Mouse (Mus musculus) intestine, embryonic 14.5 days (tissue): ENCODE results near the gene Tcf21. TPM values are rescaled to one million over a fixed set of nuclear protein-coding genes. Genes with fewer than 3 reads are reported as not detected.

Experiments used
- ATAC-seq: fragments of 200-750 bp; cut with Nextera tagmentation; replicated peaks from 2 replicates; pipeline ENCODE4 v1.8.0; 2017; ENCODE audit warnings: low read depth, moderate number of reproducible peaks, moderate TSS enrichment, moderate library complexity; ENCODE audit not compliant: low FRiP score, low TSS enrichment
- DNase-seq: peaks from one replicate; pipeline ENCODE4 v3.0.0-alpha.2; 2018; ENCODE audit warnings: low spot score
- H3K27ac ChIP-seq: fragments of 300-500 bp; sonication (generic); 2 replicates; pipeline ENCODE4 v1.5.1; 2014; ENCODE audit warnings: low read depth, mild to moderate bottlenecking, control low read depth
- H3K27me3 ChIP-seq: fragments of 300-500 bp; sonication (generic); replicated peaks from 2 replicates; pipeline ENCODE4 v1.6.1; 2014; ENCODE audit warnings: low read length, control low read depth; ENCODE audit not compliant: control insufficient read depth, insufficient read depth
- H3K36me3 ChIP-seq: fragments of 300-500 bp; sonication (generic); 2 replicates; pipeline ENCODE4 v1.6.1; 2014; ENCODE audit warnings: low read length, control low read depth; ENCODE audit not compliant: control insufficient read depth, insufficient read depth
- H3K4me1 ChIP-seq: fragments of 300-500 bp; sonication (generic); replicated peaks from 2 replicates; pipeline ENCODE4 v1.6.1; 2014; ENCODE audit warnings: low read length, control low read depth, mixed read lengths; ENCODE audit not compliant: control insufficient read depth, insufficient read depth
- H3K4me2 ChIP-seq: fragments of 300-500 bp; sonication (generic); 2 replicates; pipeline ENCODE4 v1.6.1; 2014; ENCODE audit warnings: low read length
- H3K4me3 ChIP-seq: fragments of 300-500 bp; sonication (generic); 2 replicates; pipeline ENCODE4 v1.5.1; 2014; ENCODE audit warnings: low read depth, low read length, control low read depth, mixed read lengths
- H3K9ac ChIP-seq: fragments of 300-500 bp; sonication (generic); 2 replicates; pipeline ENCODE4 v1.6.1; 2014; ENCODE audit warnings: mild to moderate bottlenecking, low read length
- H3K9me3 ChIP-seq: fragments of 300-500 bp; sonication (generic); 2 replicates; pipeline ENCODE4 v1.6.1; 2016; ENCODE audit warnings: low read length, control low read depth; ENCODE audit not compliant: control insufficient read depth
- WGBS: fragments of 180-500 bp; shearing (Covaris S2); extraction: QIAGEN DNeasy Blood & Tissue Kit; methylation state at CpG from one replicate; pipeline ENCODE4 v1.1.7; 2014; 5-methylcytosine and 5-hydroxymethylcytosine counted together
- polyA plus RNA-seq: library from polyadenylated mRNA; unstranded; fragments of >200 nt; fragmentation: Nextera tagmentation; extraction: Ambion mirVana; gene quantifications from 2 replicates; pipeline ENCODE4 v1.2.1, GENCODE M21; 2014

Gene Tcf21
- polyA plus RNA-seq, 1 experiment from 2014 or later, result 257 TPM

DNA sequence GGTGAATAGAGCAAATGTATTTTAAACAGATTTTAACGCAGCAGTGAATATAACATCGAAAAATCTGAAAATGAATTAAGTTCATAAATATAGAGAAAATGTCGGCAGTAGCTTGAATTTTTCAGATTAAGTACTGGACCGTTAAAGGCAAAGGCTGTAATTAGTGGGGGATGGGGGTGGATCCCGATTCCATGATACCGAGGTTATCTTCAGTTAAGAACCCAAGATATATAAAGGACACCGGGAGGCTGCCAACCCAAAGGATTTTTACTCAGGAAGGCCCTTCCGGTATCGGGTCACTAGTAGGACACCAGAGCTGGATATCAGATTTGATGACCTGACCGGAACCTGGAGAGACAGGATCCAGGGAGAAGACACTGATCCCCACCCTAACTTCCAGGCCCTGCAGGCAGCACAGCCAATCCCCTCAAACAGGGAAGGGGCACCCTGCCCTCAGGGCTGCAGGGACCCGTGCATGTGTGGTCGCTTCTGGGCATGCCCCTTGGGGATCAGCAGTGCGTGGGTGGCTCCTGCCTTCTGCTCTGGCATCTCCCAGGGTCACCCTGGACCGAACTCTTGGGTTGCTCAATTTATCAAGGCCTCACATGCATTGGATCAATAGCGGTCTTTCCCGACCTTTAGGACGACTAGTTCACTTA is 22.9 kb upstream of the Tcf21 start:
- ATAC-seq (no peak), DNase-seq (peak; percentile 61)
- Histone ChIP-seq H3K9ac (no peak overlapping the region), H3K4me3 (no peak overlapping the region), H3K27me3 (peaks cover 16% of the 10 kb centered on the region; the same call in 1 of the 2 replicates), H3K4me2 (peak overlapping the region; percentile 46), H3K9me3 (no peaks in the 10 kb centered on the region), H3K36me3 (no peaks in the 10 kb centered on the region), H3K4me1 (peaks cover 23% of the 10 kb centered on the region), H3K27ac (no peak overlapping the region)
- WGBS, result 16% methylated on average over 17 of the region's 17 CpGs

DNA sequence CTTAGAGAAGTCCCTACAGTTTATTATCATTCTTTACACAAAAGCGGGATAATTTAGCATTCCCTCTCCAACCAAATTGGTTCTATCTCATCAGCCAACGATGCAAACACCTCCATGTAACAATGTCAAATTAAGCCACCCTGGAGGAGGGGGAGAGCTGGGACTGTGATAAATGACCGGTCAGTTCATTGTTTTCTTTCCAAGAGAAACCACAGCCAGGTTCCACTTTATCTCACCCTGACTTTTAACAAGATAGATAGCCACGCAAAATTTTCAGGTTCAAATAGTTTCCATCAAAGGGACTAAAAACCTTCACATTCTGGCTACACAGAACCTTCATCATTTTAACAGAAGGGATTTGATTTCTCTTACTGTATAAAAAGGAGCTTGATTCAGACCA is 22.1 kb upstream of the Tcf21 start:
- no peak for ATAC-seq

DNA sequence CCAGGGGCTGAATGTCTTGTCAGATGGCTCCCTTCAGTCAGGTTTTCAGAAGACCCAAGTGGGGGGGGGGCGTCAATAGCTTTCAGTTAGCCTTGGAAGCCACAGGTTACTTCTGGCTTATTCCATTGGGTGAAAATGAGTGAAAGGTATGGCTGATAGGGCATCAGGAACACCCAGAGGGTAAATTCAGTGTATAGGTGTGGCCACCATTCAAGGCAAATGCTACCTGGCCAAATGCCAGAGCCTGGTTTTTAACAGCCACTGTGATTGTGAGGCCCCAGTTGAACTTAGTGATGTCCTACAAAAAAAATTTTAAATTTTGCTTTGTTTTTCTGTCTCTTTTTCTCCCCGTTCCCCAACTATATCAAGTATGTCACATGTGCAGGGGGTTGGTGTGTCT is 6.3 kb upstream of the Tcf21 start:
- H3K27me3 ChIP-seq, result 0 out of 2 replicates have a peak, but pooled peaks cover 2% of the 10 kb centered on the region
- DNase-seq, result no peak
- H3K27ac ChIP-seq, result no peak overlapping the region
- H3K4me3 ChIP-seq, result no peak overlapping the region
- H3K36me3 ChIP-seq, result no peaks in the 10 kb centered on the region
- peaks cover 24% of the 10 kb centered on the region for H3K4me1 ChIP-seq
- no peak overlapping the region for H3K9ac ChIP-seq
- no peaks in the 10 kb centered on the region for H3K9me3 ChIP-seq
- ATAC-seq, result no peak
- WGBS, result 85% methylated on average over 2 of the region's 2 CpGs
- H3K4me2 ChIP-seq, result no peak overlapping the region

More for the DNA sequence above, 22.1 kb upstream of the Tcf21 start:
- H3K4me1 ChIP-seq, result peaks cover 23% of the 10 kb centered on the region
- WGBS, result 16% methylated on average over 4 of the region's 4 CpGs
- H3K4me2 ChIP-seq, result no peak overlapping the region
- H3K9ac ChIP-seq, result no peak overlapping the region
- H3K9me3 ChIP-seq, result no peaks in the 10 kb centered on the region
- H3K27ac ChIP-seq, result no peak overlapping the region
- peaks cover 16% of the 10 kb centered on the region; the same call in 1 of the 2 replicates for H3K27me3 ChIP-seq
- H3K4me3 ChIP-seq, result no peak overlapping the region
- no peak for DNase-seq
- H3K36me3 ChIP-seq, result no peaks in the 10 kb centered on the region

DNA sequence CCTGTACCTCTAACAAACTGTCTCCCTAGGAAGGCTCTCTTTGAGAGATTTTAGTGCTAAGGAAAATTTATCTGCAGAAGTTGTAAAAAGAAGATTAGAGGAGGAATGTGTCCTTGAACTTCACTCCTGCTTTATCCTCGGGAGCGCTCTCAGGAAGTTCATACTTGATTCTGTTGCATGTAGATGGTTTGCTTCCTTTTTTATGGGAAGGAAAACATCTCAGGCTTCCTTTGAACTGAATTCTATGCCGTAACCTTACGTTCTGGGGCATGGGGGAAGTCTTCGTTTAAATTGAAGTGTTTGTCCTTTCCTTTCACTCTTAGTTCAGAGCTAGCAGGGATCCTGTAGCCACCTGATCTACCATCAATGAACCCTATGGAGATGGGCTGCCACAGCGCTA is 2.9 kb upstream of the Tcf21 start:
- H3K36me3 ChIP-seq, result no peaks in the 10 kb centered on the region
- H3K4me1 ChIP-seq, result peaks cover 24% of the 10 kb centered on the region
- H3K4me2 ChIP-seq, result peak overlapping the region; percentile 49
- 0 out of 2 replicates have a peak overlapping the region, but pooled peaks have one; percentile 10 for H3K4me3 ChIP-seq
- H3K27me3 ChIP-seq, result peaks cover 10% of the 10 kb centered on the region; the same call in 1 of the 2 replicates
- peak overlapping the region; percentile 99 for H3K27ac ChIP-seq
- WGBS, result 11% methylated on average over 6 of the region's 6 CpGs
- DNase-seq (no peak), ATAC-seq (no peak)
- no peaks in the 10 kb centered on the region for H3K9me3 ChIP-seq
- H3K9ac ChIP-seq, result 0 out of 2 replicates have a peak overlapping the region, but pooled peaks have one; percentile 6

DNA sequence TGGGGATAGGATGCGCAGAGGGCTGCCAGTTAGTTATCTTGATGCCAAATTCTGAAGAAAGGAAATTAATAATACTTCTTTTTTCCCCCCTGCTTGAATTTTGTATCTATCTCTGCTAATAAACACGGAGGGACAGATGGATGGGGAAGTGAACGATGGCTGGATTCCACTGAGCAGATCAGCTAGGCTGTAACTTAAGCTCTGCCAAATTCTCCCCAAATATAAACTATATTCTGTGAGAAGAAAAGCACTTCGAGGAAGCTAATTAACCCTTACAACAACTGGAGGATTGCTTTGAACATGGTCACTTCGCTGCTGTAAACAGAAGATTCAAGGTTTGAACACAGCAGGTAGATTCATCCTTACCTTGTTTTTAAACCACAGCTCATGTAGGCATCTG is 2.5 kb upstream of the Tcf21 start:
- Histone ChIP-seq H3K27me3 (peaks cover 10% of the 10 kb centered on the region; the same call in 1 of the 2 replicates), H3K4me3 (0 out of 2 replicates have a peak overlapping the region, but pooled peaks have one; percentile 10), H3K27ac (peak overlapping the region; percentile 99), H3K4me2 (peak overlapping the region; percentile 49), H3K9ac (0 out of 2 replicates have a peak overlapping the region, but pooled peaks have one; percentile 6), H3K4me1 (peaks cover 24% of the 10 kb centered on the region), H3K36me3 (no peaks in the 10 kb centered on the region), H3K9me3 (no peaks in the 10 kb centered on the region)
- 6% methylated on average over 5 of the region's 5 CpGs for WGBS
- DNase-seq (no peak), ATAC-seq (no peak)

DNA sequence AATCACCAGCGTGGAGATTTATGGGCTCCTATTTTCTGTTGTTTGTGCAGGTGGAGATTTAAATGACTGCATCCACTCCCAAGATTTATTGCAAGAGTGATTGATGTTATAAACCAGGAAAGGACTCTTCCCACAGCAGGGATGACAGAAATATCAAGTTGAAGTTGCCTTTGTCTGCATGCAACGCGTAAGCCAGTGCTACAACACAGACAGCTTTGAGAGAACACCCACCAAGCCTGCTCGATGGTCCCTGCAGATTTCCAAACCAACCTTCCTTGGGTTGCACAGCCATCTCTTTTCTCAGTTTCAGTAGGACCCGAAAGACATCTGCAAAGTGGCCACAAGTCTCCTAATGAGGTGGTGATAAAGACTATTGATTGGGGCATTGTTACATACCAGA is 1.7 kb upstream of the Tcf21 start:
- 9% methylated on average over 5 of the region's 5 CpGs for WGBS
- H3K36me3 ChIP-seq, result 0 out of 2 replicates have a peak, but pooled peaks cover 2% of the 10 kb centered on the region

DNA sequence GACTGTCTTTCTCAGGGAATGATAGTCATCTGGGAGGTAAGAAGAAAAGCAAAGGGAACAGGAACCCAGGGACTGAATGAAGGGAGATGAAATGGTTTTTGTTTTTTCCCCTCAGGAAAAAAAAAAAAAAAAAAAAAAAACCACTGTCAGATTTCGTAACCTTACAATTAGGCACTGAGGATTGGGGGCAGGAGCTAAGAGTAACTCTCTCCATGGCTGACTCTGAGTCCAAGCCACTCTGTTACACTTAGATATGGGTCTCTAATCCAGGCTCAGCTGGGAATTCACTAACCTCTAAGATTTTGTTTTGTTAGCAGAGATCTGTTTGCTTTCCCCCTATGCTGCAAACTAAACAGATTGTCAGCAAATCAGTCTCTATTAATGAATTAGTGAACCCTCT is 1.3 kb upstream of the Tcf21 start:
- Histone ChIP-seq H3K36me3 (0 out of 2 replicates have a peak, but pooled peaks cover 3% of the 10 kb centered on the region), H3K4me3 (peak overlapping the region; percentile 76; the same call in 1 of the 2 replicates), H3K27me3 (peaks cover 10% of the 10 kb centered on the region; the same call in 1 of the 2 replicates), H3K4me2 (peak overlapping the region; percentile 49), H3K4me1 (peaks cover 24% of the 10 kb centered on the region), H3K27ac (peak overlapping the region; percentile 99), H3K9ac (peak overlapping the region; percentile 100), H3K9me3 (no peaks in the 10 kb centered on the region)
- DNase-seq (peak; percentile 45), ATAC-seq (no peak)
- 27% methylated on average over 1 of the region's 1 CpGs for WGBS

More for the DNA sequence above, 1.7 kb upstream of the Tcf21 start:
- no peak overlapping the region for H3K4me3 ChIP-seq
- peak overlapping the region; percentile 49 for H3K4me2 ChIP-seq
- peaks cover 24% of the 10 kb centered on the region for H3K4me1 ChIP-seq
- ATAC-seq (no peak), DNase-seq (no peak)
- H3K9ac ChIP-seq, result 0 out of 2 replicates have a peak overlapping the region, but pooled peaks have one; percentile 11
- peak overlapping the region; percentile 99 for H3K27ac ChIP-seq
- H3K9me3 ChIP-seq, result no peaks in the 10 kb centered on the region
- peaks cover 10% of the 10 kb centered on the region; the same call in 1 of the 2 replicates for H3K27me3 ChIP-seq

DNA sequence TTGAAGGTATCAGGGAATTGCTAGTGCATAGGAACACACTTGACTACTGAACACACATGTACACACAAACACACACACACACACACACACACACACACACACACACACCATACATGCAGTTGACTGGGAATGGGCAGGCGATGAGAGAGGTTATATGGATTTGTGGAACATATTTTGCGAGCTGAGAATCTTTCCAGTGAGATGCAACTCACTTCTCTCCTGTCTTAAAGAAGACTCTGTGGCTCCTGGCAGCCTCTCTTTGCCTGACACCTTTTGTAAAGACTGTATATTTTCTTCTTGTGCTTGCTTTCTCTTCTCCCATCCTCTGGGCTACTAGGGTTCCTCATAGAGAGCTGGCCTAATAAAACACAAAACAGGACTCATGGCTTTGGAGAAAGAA is 867 bp upstream of the Tcf21 start:
- WGBS, result 53% methylated on average over 2 of the region's 2 CpGs
- Histone ChIP-seq H3K4me2 (peak overlapping the region; percentile 49), H3K27me3 (peaks cover 11% of the 10 kb centered on the region; the same call in 1 of the 2 replicates), H3K9ac (peak overlapping the region; percentile 100), H3K36me3 (0 out of 2 replicates have a peak, but pooled peaks cover 5% of the 10 kb centered on the region), H3K9me3 (no peaks in the 10 kb centered on the region), H3K27ac (peak overlapping the region; percentile 99), H3K4me1 (peaks cover 24% of the 10 kb centered on the region), H3K4me3 (peak overlapping the region; percentile 76)
- no peak for ATAC-seq
- DNase-seq, result peak; percentile 52
